Mouse (Mus musculus) lung, postnatal 4 days (tissue): ENCODE data around the gene Apmap.

ENCODE experiments used
- DNase-seq, 2 experiments: peaks; one replicate each; pipeline ENCODE4 v3.0.0; 2021

Apmap gene

DNA sequence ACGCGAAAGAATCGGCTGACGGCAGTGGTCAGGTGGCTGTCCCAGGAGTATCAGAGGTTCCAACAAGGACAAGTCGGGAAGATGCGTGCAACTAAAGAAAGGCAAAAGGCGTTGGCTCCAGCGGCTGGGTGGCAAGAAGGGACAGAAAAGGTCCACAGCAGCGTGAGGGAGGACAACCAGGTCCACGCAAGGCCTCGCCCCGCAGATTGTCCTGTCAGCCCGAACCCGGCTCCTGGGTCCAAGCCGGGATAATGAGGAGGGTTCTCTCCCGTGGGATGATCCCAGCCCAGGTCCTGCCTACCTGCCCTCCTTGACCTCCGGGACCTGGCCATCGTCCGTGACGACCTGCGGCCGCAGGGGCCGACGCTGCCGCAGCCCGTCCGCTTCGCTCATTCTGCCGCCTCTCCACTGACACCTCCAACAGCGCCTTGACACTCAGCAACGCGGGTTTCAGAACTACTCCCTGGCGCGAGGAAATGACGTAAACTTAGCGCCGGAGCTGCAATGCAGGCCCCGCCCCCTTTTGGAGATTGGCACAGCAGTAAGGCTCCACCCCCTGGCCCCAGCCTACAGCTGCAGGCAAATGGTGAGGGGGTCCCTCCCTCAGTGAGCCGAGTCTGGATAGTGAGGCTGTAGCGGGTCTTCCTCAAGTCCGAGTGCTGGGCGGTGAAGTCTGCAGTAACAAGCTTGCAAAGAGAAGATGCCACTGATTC, at the start of gene Apmap:
Apmap (minus strand) TSS at position 481 of the 713 bp plus-strand sequence.
- DNase-seq = peak; percentile 96 to 98

DNA sequence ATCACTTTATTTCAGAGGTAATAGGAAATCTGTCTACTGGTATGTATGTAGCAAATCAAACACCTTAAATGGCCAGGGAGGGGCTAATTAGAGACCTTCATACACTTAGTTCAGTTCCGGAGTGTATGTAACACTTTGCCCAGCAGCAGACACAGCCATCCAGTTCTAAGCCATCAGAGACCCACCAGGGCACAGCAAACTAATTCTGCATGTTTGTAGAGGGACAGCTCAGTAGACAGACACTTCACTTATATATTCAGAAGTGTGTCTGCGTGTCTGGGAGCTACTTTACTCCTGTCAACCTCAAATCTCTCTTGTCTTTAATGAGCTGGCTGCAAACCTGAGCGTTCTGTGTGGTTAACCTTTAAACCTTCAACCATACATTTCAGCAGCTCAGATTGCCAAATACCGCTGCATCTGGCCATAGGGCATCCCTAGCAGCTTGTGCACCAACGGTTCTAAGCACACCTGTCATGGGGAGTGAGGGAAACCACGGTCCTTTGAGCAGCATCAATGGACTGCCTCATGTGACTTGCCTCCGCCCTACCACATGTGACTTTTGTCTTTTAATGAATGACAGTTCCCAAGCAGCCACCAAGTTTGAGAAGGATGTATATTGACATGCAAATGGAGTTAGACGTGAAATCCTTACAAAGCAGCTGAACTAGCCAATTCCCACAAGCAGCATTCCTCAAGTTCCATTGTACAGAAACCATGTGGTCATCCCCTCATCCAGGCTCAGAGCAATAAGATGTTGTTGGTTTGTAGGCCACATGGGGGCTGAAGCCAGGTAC, 48.8 kb upstream of the Apmap start:
- no peak for DNase-seq

GRCm38 (mm10) chr2:150656112-150656511, 47.7 kb upstream of the Apmap start:
- no peak for DNase-seq

DNA sequence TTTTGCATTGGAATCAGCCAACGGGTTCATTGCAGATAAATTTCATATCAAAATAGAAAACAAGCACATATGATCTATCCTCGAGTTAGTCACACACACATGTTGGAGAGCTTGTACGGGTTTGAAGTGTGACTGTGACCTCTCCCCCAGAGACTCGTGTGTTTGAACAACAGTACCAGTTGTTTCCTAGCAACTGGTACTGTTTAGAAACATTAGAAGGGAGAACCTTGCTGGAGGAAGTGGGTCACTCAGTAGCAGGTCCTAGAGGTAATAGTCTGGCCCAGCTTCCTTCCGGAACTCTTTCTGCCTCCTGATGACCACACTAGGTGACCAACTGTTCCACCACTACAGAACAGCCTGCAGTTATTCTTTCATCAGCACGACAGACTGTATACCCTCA, 46.9 kb upstream of the Apmap start:
- no peak for DNase-seq

GRCm38 (mm10) chr2:150654814-150655213, 46.4 kb upstream of the Apmap start:
- DNase-seq = no peak

GRCm38 (mm10) chr2:150651366-150651765, 43.0 kb upstream of the Apmap start:
- no peak for DNase-seq

- DNase-seq = no peak
Measured at GRCm38 (mm10) chr2:150650511-150651074, 42.2 kb upstream of the Apmap start.

- DNase-seq = no peak
Measured at GRCm38 (mm10) chr2:150648300-150648895, 40.0 kb upstream of the Apmap start.

- DNase-seq = no peak
Measured at GRCm38 (mm10) chr2:150647681-150648299, 39.4 kb upstream of the Apmap start.

- DNase-seq = no peak
Measured at GRCm38 (mm10) chr2:150646411-150647121, 38.2 kb upstream of the Apmap start.

- DNase-seq = no peak
Measured at GRCm38 (mm10) chr2:150645225-150645624, 36.9 kb upstream of the Apmap start.

- DNase-seq = no peak
Measured at GRCm38 (mm10) chr2:150643726-150644415, 35.5 kb upstream of the Apmap start.

GRCm38 (mm10) chr2:150643166-150643565, 34.8 kb upstream of the Apmap start:
- no peak for DNase-seq

GRCm38 (mm10) chr2:150638370-150638733, 30.0 kb upstream of the Apmap start:
- no peak for DNase-seq

- no peak for DNase-seq
Measured at GRCm38 (mm10) chr2:150637702-150638369, 29.5 kb upstream of the Apmap start.

DNA sequence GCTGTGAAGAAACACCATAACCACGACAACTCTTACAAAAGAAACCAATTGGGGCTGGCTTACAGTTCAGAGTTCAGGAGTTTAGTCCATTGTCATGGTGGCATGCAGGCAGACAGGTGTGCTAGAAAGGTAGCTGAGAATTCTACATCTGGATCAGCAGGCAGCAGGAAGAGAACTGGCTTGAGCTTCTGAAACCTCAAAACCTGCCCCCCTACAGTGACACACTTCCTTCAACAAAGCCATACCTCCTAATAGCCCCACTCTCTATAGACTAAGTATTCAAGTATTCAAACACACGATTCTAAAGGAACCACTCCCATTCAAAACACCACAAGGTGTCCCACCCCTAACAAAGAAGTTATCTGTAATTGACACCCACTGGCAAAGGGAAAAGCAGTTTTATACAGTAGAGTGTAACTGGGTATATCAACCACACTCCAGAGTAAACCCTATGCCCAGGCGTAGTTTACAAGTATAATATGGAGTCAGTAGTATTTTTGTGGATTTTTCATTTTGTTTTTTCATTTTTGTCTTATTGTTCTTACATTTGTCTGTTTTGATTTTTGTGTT, 27.6 kb upstream of the Apmap start:
- no peak for DNase-seq

- no peak for DNase-seq
Measured at GRCm38 (mm10) chr2:150629255-150629654, 20.9 kb upstream of the Apmap start.

GRCm38 (mm10) chr2:150627140-150627539, 18.8 kb upstream of the Apmap start:
- no peak for DNase-seq

GRCm38 (mm10) chr2:150624926-150625325, 16.6 kb upstream of the Apmap start:
- DNase-seq = no peak

DNA sequence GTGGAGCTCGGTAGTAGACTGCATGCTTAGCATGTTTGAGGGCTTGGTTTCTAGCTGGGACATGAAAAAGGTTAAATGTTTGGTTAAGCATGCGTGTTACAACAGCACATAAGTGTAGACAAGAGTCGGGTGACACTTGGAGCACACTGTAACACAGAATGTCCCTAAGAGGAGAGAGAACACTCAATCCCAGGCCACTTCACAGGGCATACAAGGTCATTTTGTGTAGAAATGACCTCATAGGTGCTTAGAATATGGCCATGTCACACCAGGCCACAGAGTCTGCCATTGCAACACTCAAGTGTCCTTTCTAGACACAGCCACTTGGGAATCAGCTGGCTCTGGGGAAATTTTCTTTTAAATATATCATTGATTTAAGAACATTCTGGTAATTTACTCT, 15.6 kb upstream of the Apmap start:
- peak in 1 of 2 experiments; percentile 10 for DNase-seq

DNA sequence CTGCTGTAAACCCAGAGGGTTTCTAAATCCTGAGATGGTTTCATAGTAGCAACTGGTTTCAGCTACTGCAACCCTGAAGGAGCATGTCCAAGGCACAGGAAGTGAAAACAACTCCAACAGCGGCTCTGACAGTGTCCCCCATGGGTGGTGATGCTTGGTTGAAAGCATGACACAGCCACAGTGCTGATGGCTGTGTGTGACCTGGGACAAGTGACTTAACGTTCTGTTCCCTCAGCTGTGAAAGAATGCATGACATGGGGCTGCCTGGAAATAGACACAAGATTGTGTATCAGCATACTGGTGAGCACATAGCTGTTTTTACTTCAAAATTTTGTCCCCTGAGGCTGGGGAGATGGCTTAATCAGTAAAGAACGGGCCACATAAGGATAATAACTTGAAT, 13.3 kb upstream of the Apmap start:
- DNase-seq = no peak
